Mouse (Mus musculus) myocyte (in vitro differentiated cells): Measurements from ENCODE around the gene Sez6. TPM values are rescaled to one million over a fixed set of nuclear protein-coding genes. Genes with fewer than 3 reads are reported as not detected.

Source experiments
- H3K27me3 ChIP-seq: one replicate; pipeline ENCODE4 v1.6.1; 2011; ENCODE audit not compliant: control insufficient read depth, insufficient read depth, insufficient read length
- H3K36me3 ChIP-seq: one replicate; pipeline ENCODE4 v1.6.1; 2011; ENCODE audit not compliant: control insufficient read depth, insufficient read depth
- H3K4me2 ChIP-seq: one replicate; pipeline ENCODE4 v1.6.1; 2011; ENCODE audit warnings: low read depth, control low read depth
- H3K4me3 ChIP-seq: one replicate; pipeline ENCODE4 v1.5.1; 2011; ENCODE audit warnings: mild to moderate bottlenecking, control low read depth, moderate library complexity
- H3K79me2 ChIP-seq: one replicate; pipeline ENCODE4 v1.6.1; 2011; ENCODE audit not compliant: control insufficient read depth, insufficient read depth
- H3ac ChIP-seq: one replicate; pipeline ENCODE4 v1.6.1; 2011; ENCODE audit not compliant: control insufficient read depth, insufficient read length
- CEBPB ChIP-seq: IDR thresholded peaks from 2 replicates; pipeline ENCODE4 v1.6.1; 2011; ENCODE audit warnings: mild to moderate bottlenecking, moderate library complexity; ENCODE audit not compliant: poor library complexity, insufficient read depth, severe bottlenecking
- E2F4 ChIP-seq: IDR thresholded peaks from one replicate; pipeline ENCODE4 v1.6.1; 2011; ENCODE audit warnings: mild to moderate bottlenecking, control low read depth, moderate library complexity; ENCODE audit not compliant: insufficient read depth
- MAX ChIP-seq: IDR thresholded peaks from one replicate; pipeline ENCODE4 v1.6.1; 2011; ENCODE audit warnings: low read depth, mild to moderate bottlenecking, control low read depth
- MYOD1 ChIP-seq, 3 experiments: IDR thresholded peaks; one replicate each; pipeline ENCODE4 v1.6.1; 2011; ENCODE audit warnings: control low read depth in 2 of 3, low read depth in 2 of 3, mild to moderate bottlenecking in 2 of 3, moderate library complexity in 1 of 3; ENCODE audit not compliant: insufficient read length in 2 of 3, control insufficient read depth in 1 of 3
- MYOG ChIP-seq, 3 experiments: IDR thresholded peaks; one replicate each; pipeline ENCODE4 v1.6.1; 2011; ENCODE audit warnings: control low read depth in 2 of 3, low read depth in 2 of 3, mild to moderate bottlenecking in 2 of 3; ENCODE audit not compliant: insufficient read length in 2 of 3, control insufficient read depth in 1 of 3, insufficient read depth in 1 of 3
- POLR2A ChIP-seq: IDR thresholded peaks from one replicate; pipeline ENCODE4 v1.6.1; 2011; ENCODE audit warnings: low read depth, mild to moderate bottlenecking, control low read depth, moderate library complexity; ENCODE audit not compliant: insufficient read length
- POLR2AphosphoS2 ChIP-seq: IDR thresholded peaks from one replicate; pipeline ENCODE4 v1.6.1; 2011; ENCODE audit warnings: low read depth, control low read depth; ENCODE audit not compliant: insufficient read length
- REST ChIP-seq: IDR thresholded peaks from one replicate; pipeline ENCODE4 v1.6.1; 2011; ENCODE audit warnings: mild to moderate bottlenecking, control low read depth, moderate library complexity; ENCODE audit not compliant: insufficient read depth, insufficient read length
- SRF ChIP-seq: IDR thresholded peaks from one replicate; pipeline ENCODE4 v1.6.1; 2011; ENCODE audit warnings: low read depth; ENCODE audit not compliant: control insufficient read depth, insufficient read length
- TCF12 ChIP-seq: IDR thresholded peaks from one replicate; pipeline ENCODE4 v1.6.1; 2011; ENCODE audit warnings: mild to moderate bottlenecking, control low read depth; ENCODE audit not compliant: poor library complexity, insufficient read depth, severe bottlenecking
- TCF3 ChIP-seq: IDR thresholded peaks from one replicate; pipeline ENCODE4 v1.6.1; 2011; ENCODE audit warnings: low read depth, control low read depth; ENCODE audit not compliant: insufficient read length
- USF1 ChIP-seq: IDR thresholded peaks from one replicate; pipeline ENCODE4 v1.6.1; 2011; ENCODE audit warnings: low read depth, mild to moderate bottlenecking, control low read depth, moderate library complexity
- polyA plus RNA-seq: library from polyadenylated mRNA; unstranded; fragments of >200 nt; fragmentation: generic; extraction: Trizol; gene quantifications from one replicate; pipeline ENCODE4 v1.2.1, GENCODE M21; 2012; ENCODE audit warnings: missing spikeins

Gene Sez6
- polyA plus RNA-seq, 1 experiment = not detected

DNA sequence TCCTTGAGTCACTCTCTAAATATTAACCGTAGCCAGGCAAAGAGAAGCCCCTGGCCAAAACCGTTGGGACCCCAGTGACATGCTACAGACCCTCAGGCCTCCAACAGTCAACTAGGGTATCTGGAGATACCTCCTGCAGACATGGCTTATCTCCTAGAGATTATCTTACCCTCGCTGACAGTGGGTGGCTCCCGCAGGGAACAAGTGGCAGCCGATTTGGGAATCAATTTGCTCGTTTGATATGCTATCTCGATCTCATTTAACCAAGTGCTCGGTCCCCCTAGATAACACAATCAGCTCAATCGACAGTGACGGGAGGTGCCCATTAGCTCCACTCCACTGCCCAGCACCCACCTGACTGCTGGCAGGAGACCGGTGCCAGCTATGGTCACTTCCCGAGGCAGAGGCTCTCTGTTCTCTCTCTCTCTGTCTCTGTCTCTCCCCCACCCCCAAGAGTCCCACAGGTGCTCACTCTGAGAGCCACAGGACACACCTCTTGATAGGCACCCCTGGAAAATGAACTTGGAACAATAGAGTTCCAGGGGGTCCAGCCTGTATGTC, 19.6 kb downstream of the Sez6 start:
- H3K4me3 ChIP-seq = no peak overlapping the region
- H3ac ChIP-seq = no peak overlapping the region
- H3K4me2 ChIP-seq = no peak overlapping the region
- H3K27me3 ChIP-seq = peaks cover 88% of the 10 kb centered on the region
- no peak for TF ChIP-seq USF1
- TF ChIP-seq MYOD1 (IDR thresholded peaks at IDR 0.05; ENCODE audit: control insufficient read depth in 1 of 3, insufficient read length in 2 of 3, low read depth in 2 of 3) = no peak
- no peak for TF ChIP-seq CEBPB
- TF ChIP-seq POLR2AphosphoS2 = no peak
- no peak for TF ChIP-seq MYOG (IDR thresholded peaks at IDR 0.05; ENCODE audit: control insufficient read depth in 1 of 3, insufficient read depth in 1 of 3, insufficient read length in 2 of 3, low read depth in 2 of 3)
- no peak for TF ChIP-seq MAX
- no peak for TF ChIP-seq SRF
- TF ChIP-seq TCF3 = no peak
- TF ChIP-seq TCF12 = no peak
- no peak for TF ChIP-seq E2F4
- TF ChIP-seq REST = no peak
- TF ChIP-seq POLR2A = no peak
- H3K79me2 ChIP-seq = no peaks in the 10 kb centered on the region
- no peaks in the 10 kb centered on the region for H3K36me3 ChIP-seq

- Histone ChIP-seq H3K79me2 (no peaks in the 10 kb centered on the region), H3ac (no peak overlapping the region), H3K36me3 (no peaks in the 10 kb centered on the region), H3K4me3 (no peak overlapping the region), H3K4me2 (no peak overlapping the region), H3K27me3 (peaks cover 88% of the 10 kb centered on the region)
- TF ChIP-seq CEBPB = no peak
- TF ChIP-seq MYOG (IDR thresholded peaks at IDR 0.05; ENCODE audit: control insufficient read depth in 1 of 3, insufficient read depth in 1 of 3, insufficient read length in 2 of 3, low read depth in 2 of 3) = no peak
- TF ChIP-seq TCF12 = no peak
- TF ChIP-seq MAX = no peak
Observed at GRCm38 (mm10) chr11:77950797-77951228, 20.2 kb downstream of the Sez6 start.

DNA sequence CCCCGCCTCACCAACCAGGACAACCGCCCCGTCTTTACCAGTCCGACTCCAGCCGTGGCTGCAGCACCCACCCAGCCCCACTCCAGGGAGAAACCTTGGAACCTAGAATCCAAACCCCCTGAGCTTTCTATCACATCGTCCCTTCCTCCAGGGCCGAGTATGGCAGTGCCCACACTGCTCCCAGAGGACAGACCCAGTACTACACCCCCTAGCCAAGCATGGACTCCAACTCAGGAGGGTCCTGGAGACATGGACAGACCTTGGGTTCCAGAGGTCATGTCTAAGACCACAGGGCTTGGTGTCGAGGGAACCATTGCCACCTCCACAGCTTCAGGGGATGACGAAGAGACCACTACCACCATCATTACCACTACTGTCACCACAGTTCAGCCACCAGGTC, 23.1 kb downstream of the Sez6 start:
- no peak overlapping the region for H3K4me3 ChIP-seq
- H3K4me2 ChIP-seq = no peak overlapping the region
- H3K27me3 ChIP-seq = peaks cover 86% of the 10 kb centered on the region
- no peaks in the 10 kb centered on the region for H3K36me3 ChIP-seq
- TF ChIP-seq USF1 (no peak), TCF3 (no peak), REST (no peak), E2F4 (no peak), SRF (no peak), MAX (no peak), MYOD1 (IDR thresholded peaks at IDR 0.05; ENCODE audit: control insufficient read depth in 1 of 3, insufficient read length in 2 of 3, low read depth in 2 of 3) (no peak), MYOG (IDR thresholded peaks at IDR 0.05; ENCODE audit: control insufficient read depth in 1 of 3, insufficient read depth in 1 of 3, insufficient read length in 2 of 3, low read depth in 2 of 3) (no peak), CEBPB (no peak), TCF12 (no peak), POLR2A (no peak), POLR2AphosphoS2 (no peak)
- no peak overlapping the region for H3ac ChIP-seq
- H3K79me2 ChIP-seq = no peaks in the 10 kb centered on the region

- Histone ChIP-seq H3K36me3 (no peaks in the 10 kb centered on the region), H3K4me3 (no peak overlapping the region), H3K4me2 (no peak overlapping the region), H3K27me3 (peaks cover 80% of the 10 kb centered on the region), H3ac (no peak overlapping the region), H3K79me2 (no peaks in the 10 kb centered on the region)
- TF ChIP-seq SRF = no peak
Observed at GRCm38 (mm10) chr11:77956428-77956827, 25.8 kb downstream of the Sez6 start.

- H3K4me2 ChIP-seq = no peak overlapping the region
- H3K79me2 ChIP-seq = no peaks in the 10 kb centered on the region
- no peak for TF ChIP-seq TCF12
- peak in 1 of 3 experiments; percentile 56 for TF ChIP-seq MYOD1 (IDR thresholded peaks at IDR 0.05; ENCODE audit: control insufficient read depth in 1 of 3, insufficient read length in 2 of 3, low read depth in 2 of 3)
- TF ChIP-seq MAX = no peak
- no peak for TF ChIP-seq SRF
- TF ChIP-seq E2F4 = no peak
- no peak for TF ChIP-seq CEBPB
- no peak for TF ChIP-seq POLR2A
- TF ChIP-seq POLR2AphosphoS2 = no peak
- TF ChIP-seq USF1 = no peak
- TF ChIP-seq REST = no peak
- no peak for TF ChIP-seq TCF3
- peak in 1 of 3 experiments; percentile 64 for TF ChIP-seq MYOG (IDR thresholded peaks at IDR 0.05; ENCODE audit: control insufficient read depth in 1 of 3, insufficient read depth in 1 of 3, insufficient read length in 2 of 3, low read depth in 2 of 3)
- no peak overlapping the region for H3ac ChIP-seq
- H3K36me3 ChIP-seq = no peaks in the 10 kb centered on the region
- peaks cover 78% of the 10 kb centered on the region for H3K27me3 ChIP-seq
- no peak overlapping the region for H3K4me3 ChIP-seq
Observed at GRCm38 (mm10) chr11:77958268-77958667, 27.7 kb downstream of the Sez6 start.
